Mouse (Mus musculus): ENCODE results near the gene E430018J23Rik.
"Not testable (repeated sequence)": the region's sequence is repeated elsewhere in the genome, so short reads cannot be mapped to it uniquely, and the experiment has no call there.

Gene E430018J23Rik

GRCm38 (mm10) chr7:127342332-127342731 is 51.1 kb downstream of the E430018J23Rik start:
- no peak for DNase-seq (ENCODE audit: low spot score)

GRCm38 (mm10) chr7:127341861-127342260 is 51.6 kb downstream of the E430018J23Rik start:
- not testable (repeated sequence) for DNase-seq (ENCODE audit: low spot score)

- no peak for DNase-seq (ENCODE audit: low spot score)
Measured at GRCm38 (mm10) chr7:127341356-127341755, 52.1 kb downstream of the E430018J23Rik start.
